Mouse (Mus musculus) monocyte, adult 5-6 weeks (primary cell): ENCODE results near the gene Prl8a1. TPM values are rescaled to one million over a fixed set of nuclear protein-coding genes. Genes with fewer than 3 reads are reported as not detected.

Source experiments
- ATAC-seq: fragments of 153-309, 156-312 bp; replicated peaks from 2 replicates; pipeline ENCODE4 v1.8.0; 2017; ENCODE audit warnings: mild to moderate bottlenecking; ENCODE audit not compliant: low TSS enrichment, insufficient number of reproducible peaks, severe bottlenecking, poor library complexity, low FRiP score
- total RNA-seq: library from RNA; stranded (forward); fragments of 200-1000, 200-491, 200-594 nt; gene quantifications from 3 replicates; pipeline ENCODE4 v1.2.3, GENCODE M21; 2017

Prl8a1 gene
- not detected in 3 replicates for total RNA-seq

- no peak for ATAC-seq
Observed at GRCm38 (mm10) chr13:27582071-27582470, at the start of gene Prl8a1. Prl8a1 (minus strand) TSS chr13:27582171.

GRCm38 (mm10) chr13:27610482-27610881 is 28.5 kb upstream of the Prl8a1 start, which contains the start of gene Prl7b1:
Prl7b1 (minus strand) TSS chr13:27610582.
- ATAC-seq = no peak

- no peak for ATAC-seq
Observed at GRCm38 (mm10) chr13:27564506-27564905, 17.5 kb downstream of the Prl8a1 start, which contains the start of gene Prl8a9. Prl8a9 (minus strand) TSS chr13:27564606.

GRCm38 (mm10) chr13:27553336-27553735 is 28.6 kb downstream of the Prl8a1 start:
- ATAC-seq = no peak

Other genes with a start within 250 kb of the Prl8a1 start
- gene Prl8a2, start 236.5 kb downstream of the Prl8a1 start, total RNA-seq = not detected in 3 replicates
- not detected in 3 replicates for gene Prl2b1, start 191.3 kb downstream of the Prl8a1 start, total RNA-seq
- not detected in 3 replicates for gene Prl8a6, start 143.5 kb downstream of the Prl8a1 start, total RNA-seq
- not detected in 3 replicates for gene Prl8a8, start 69.0 kb downstream of the Prl8a1 start, total RNA-seq
- not detected in 3 replicates for gene Prl8a9, start 17.6 kb downstream of the Prl8a1 start, total RNA-seq
- gene Prl7b1, start 28.4 kb upstream of the Prl8a1 start, total RNA-seq = not detected in 3 replicates
- not detected in 3 replicates for gene Prl7a1, start 60.3 kb upstream of the Prl8a1 start, total RNA-seq
- not detected in 3 replicates for gene Prl7a2, start 85.9 kb upstream of the Prl8a1 start, total RNA-seq
- gene Prl7d1, start 134.6 kb upstream of the Prl8a1 start, total RNA-seq = not detected in 3 replicates
- gene Prl7c1, start 198.6 kb upstream of the Prl8a1 start, total RNA-seq = not detected in 3 replicates
- not detected in 3 replicates for gene Prl2a1, start 219.5 kb upstream of the Prl8a1 start, total RNA-seq